Mouse (Mus musculus) liver, adult 2 months (tissue): ENCODE data around the gene Mettl16.
A peak's percentile ranks its signal among the peaks of the same experiment; 100 is the strongest.

ENCODE experiments used
- CTCF ChIP-seq: fragments of 200-500 bp; IDR thresholded peaks from 2 replicates; pipeline ENCODE4 v1.5.1; 2011; ENCODE audit warnings: low read depth, low read length, control low read depth
- POLR2A ChIP-seq: fragments of 200-500 bp; IDR thresholded peaks from 2 replicates; pipeline ENCODE4 v1.6.1; 2011; ENCODE audit warnings: low read length, control low read depth; ENCODE audit not compliant: insufficient read depth; ENCODE audit errors: extremely low read depth

- TF ChIP-seq CTCF (no peak), POLR2A (peak; percentile 92)
Observed at GRCm38 (mm10) chr11:74831606-74832451, 61.2 kb downstream of the Mettl16 start.
